ENCODE assay signal across 33 mouse cellular contexts in the genomic region with DNA sequence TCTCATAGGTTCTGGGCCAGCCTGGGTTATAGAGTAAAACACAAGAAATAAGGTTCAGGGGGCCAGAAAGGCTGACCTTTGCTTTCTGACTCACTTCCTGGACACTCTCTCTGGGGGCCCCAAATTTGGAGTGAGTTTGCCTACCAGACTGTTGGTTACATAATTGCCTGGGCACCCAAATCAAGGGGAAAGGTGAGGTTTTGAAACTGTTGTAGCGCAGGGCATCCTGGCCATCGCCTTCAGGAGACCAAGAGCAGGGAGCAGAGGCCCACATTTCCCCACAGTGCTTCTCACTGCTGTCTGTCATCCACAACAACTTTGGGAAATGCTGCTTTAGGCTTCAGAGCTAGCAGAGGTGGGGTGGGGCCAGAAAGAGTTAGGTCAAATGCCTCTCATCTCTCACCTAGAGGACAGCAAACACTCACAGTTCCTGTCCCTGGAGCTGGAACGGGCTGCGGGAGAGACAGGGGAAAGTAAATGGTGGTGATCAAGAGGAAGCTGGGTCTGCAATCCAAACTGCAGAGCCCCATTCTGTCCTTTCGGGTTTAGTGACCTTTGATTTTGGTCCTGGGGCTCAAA. TPM values are rescaled to one million over a fixed set of nuclear protein-coding genes. Genes with fewer than 3 reads are reported as not detected.
DNase-seq lines count a peak whose midpoint lies in the region; ATAC-seq and TF ChIP-seq lines count a peak whose summit lies in the region.
"Had no signal": no experiment of that assay in that cellular context is flagged by ENCODE, and none has a peak within 500 bp of the region (broad histone marks: within the 10 kb centered on the region; RNA-seq: fewer than 3 reads in every experiment).

No protein-coding gene starts in this region.

- H3K4me2 ChIP-seq in liver, embryonic 11.5 days = no peak overlapping the region
- H3K4me2 ChIP-seq: embryonic facial prominence, embryonic 12.5 days; heart, embryonic 12.5 days; hindbrain, embryonic 14.5 days; limb, embryonic 12.5 days; liver, embryonic 13.5 days; lung, embryonic 15.5 days; midbrain, embryonic 11.5 days; neural tube, embryonic 12.5 days had no signal

- no peak overlapping the region for H3K9ac ChIP-seq in liver, adult 2 months (ENCODE audit: low read depth, low read length)
- H3K9ac ChIP-seq in liver, embryonic 11.5 days (ENCODE audit: low read depth, low read length) = no peak overlapping the region
- H3K9ac ChIP-seq: embryonic facial prominence, embryonic 12.5 days; heart, embryonic 12.5 days; hindbrain, embryonic 14.5 days; limb, embryonic 12.5 days; liver, embryonic 13.5 days; lung, embryonic 15.5 days; neural tube, embryonic 12.5 days had no signal

- TF ChIP-seq CTCF in liver, adult 2 months (IDR thresholded peaks at IDR 0.05; ENCODE audit: low read depth, low read length) = no peak

- no peaks in the 10 kb centered on the region for H3K36me3 ChIP-seq in liver, adult 2 months (ENCODE audit: control insufficient read depth, insufficient read depth, low read length)
- no peaks in the 10 kb centered on the region for H3K36me3 ChIP-seq in liver, embryonic 11.5 days (ENCODE audit: control insufficient read depth, insufficient read depth, low read length)
- H3K36me3 ChIP-seq in limb, embryonic 10.5 days = no peaks in the 10 kb centered on the region
- H3K36me3 ChIP-seq: embryonic facial prominence, embryonic 12.5 days; forebrain, embryonic 10.5 days; heart, embryonic 12.5 days; limb, embryonic 12.5 days; liver, embryonic 13.5 days; lung, embryonic 15.5 days; neural tube, embryonic 12.5 days had no signal

- H3K27ac ChIP-seq in liver, adult 2 months (replicated peaks; ENCODE audit: insufficient read depth, low read depth, low read length) = peak overlapping the region; percentile 45
- no peak overlapping the region for H3K27ac ChIP-seq in liver, embryonic 11.5 days (ENCODE audit: low read depth, low read length)
- no peak overlapping the region for H3K27ac ChIP-seq in limb, embryonic 10.5 days
- H3K27ac ChIP-seq: embryonic facial prominence, embryonic 12.5 days; forebrain, embryonic 10.5 days; heart, adult 2 months; hindbrain, embryonic 14.5 days; limb, embryonic 12.5 days; liver, embryonic 13.5 days; lung, embryonic 15.5 days; neural tube, embryonic 12.5 days had no signal

- H3K4me3 ChIP-seq in liver, adult 2 months (ENCODE audit: insufficient read depth, low read depth, low read length) = no peak overlapping the region
- H3K4me3 ChIP-seq in liver, embryonic 11.5 days (ENCODE audit: low read depth, low read length) = no peak overlapping the region
- no peak overlapping the region for H3K4me3 ChIP-seq in limb, embryonic 10.5 days
- H3K4me3 ChIP-seq: embryonic facial prominence, embryonic 12.5 days; forebrain, embryonic 10.5 days; heart, adult 2 months; heart, embryonic 12.5 days; limb, embryonic 12.5 days; liver, embryonic 13.5 days; lung, embryonic 15.5 days; myocyte; neural tube, embryonic 12.5 days had no signal

- H3K79me2 ChIP-seq in liver, adult 2 months (ENCODE audit: control insufficient read depth, insufficient read depth, low read length) = no peaks in the 10 kb centered on the region

- TF ChIP-seq POLR2A in liver, adult 2 months (IDR thresholded peaks at IDR 0.05; ENCODE audit: extremely low read depth, insufficient read depth, low read length) = no peak

- DNase-seq in liver, adult 2 months (ENCODE audit: extremely low read depth, low read depth, low spot score) = peak; percentile 78
- no peak for DNase-seq in liver, embryonic 11.5 days (ENCODE audit: low spot score)
- DNase-seq in 416B (ENCODE audit: low read depth) = peak; percentile 44
- DNase-seq in fat pad, adult 2 months (ENCODE audit: extremely low read depth, low read depth, low spot score) = peak; percentile 23
- DNase-seq in limb, embryonic 10.5 days (ENCODE audit: low spot score) = no peak
- no peak for DNase-seq in c-Kit-positive CD71-positive TER-119-positive erythroid progenitor cells, embryonic 14.5 days (ENCODE audit: low spot score)
- DNase-seq: cerebellum, adult 11-12 months; cerebellum, adult 9-11 months; embryo, embryonic 11 days; heart, adult 2 months; heart, postnatal 4 days; kidney, postnatal 14 days; layer of hippocampus, adult 9-11 months; liver, embryonic 13.5 days; thymus, adult 2 months; thymus, postnatal 4 days had no signal

- H3K27me3 ChIP-seq in liver, adult 2 months (ENCODE audit: control insufficient read depth, insufficient read depth, low read length) = no peaks in the 10 kb centered on the region
- H3K27me3 ChIP-seq in liver, embryonic 11.5 days (replicated peaks; ENCODE audit: control insufficient read depth, insufficient read depth, low read length) = no peaks in the 10 kb centered on the region
- H3K27me3 ChIP-seq in limb, embryonic 10.5 days (ENCODE audit: low read depth, poor library complexity, severe bottlenecking) = 0 out of 2 replicates have a peak, but pooled peaks cover 3% of the 10 kb centered on the region
- H3K27me3 ChIP-seq: CH12.LX; embryonic facial prominence, embryonic 12.5 days; heart, embryonic 12.5 days; liver, embryonic 13.5 days; lung, embryonic 15.5 days had no signal

- H3K9me3 ChIP-seq in liver, embryonic 11.5 days (ENCODE audit: control insufficient read depth, low read length) = no peaks in the 10 kb centered on the region
- H3K9me3 ChIP-seq in limb, embryonic 10.5 days (replicated peaks) = no peaks in the 10 kb centered on the region
- H3K9me3 ChIP-seq: embryonic facial prominence, embryonic 12.5 days; forebrain, embryonic 10.5 days; heart, embryonic 12.5 days; limb, embryonic 12.5 days; liver, embryonic 13.5 days; lung, embryonic 15.5 days; neural tube, embryonic 12.5 days had no signal

- H3K4me1 ChIP-seq in liver, adult 2 months (ENCODE audit: control insufficient read depth, insufficient read depth, low read length) = peaks cover 5% of the 10 kb centered on the region; the same call in 1 of the 2 replicates
- peaks cover 39% of the 10 kb centered on the region for H3K4me1 ChIP-seq in liver, embryonic 11.5 days (replicated peaks; ENCODE audit: control insufficient read depth, insufficient read depth, low read length)
- H3K4me1 ChIP-seq in limb, embryonic 10.5 days = 0 out of 2 replicates have a peak, but pooled peaks cover 1% of the 10 kb centered on the region
- H3K4me1 ChIP-seq: embryonic facial prominence, embryonic 12.5 days; limb, embryonic 12.5 days; neural tube, embryonic 12.5 days had no signal

- ATAC-seq in liver, embryonic 11.5 days (replicated peaks; ENCODE audit: low FRiP score) = no peak
- ATAC-seq in monocyte, adult 5-6 weeks (replicated peaks; ENCODE audit: insufficient number of reproducible peaks, low FRiP score, low TSS enrichment, poor library complexity, severe bottlenecking) = peak; percentile 15; the same call in 1 of the 2 replicates
- ATAC-seq: activated CD4-positive, CD25-positive, alpha-beta regulatory T cell, adult 4 months; forebrain, embryonic 16.5 days; intestine, postnatal 0 days; midbrain, embryonic 16.5 days had no signal

- WGBS in liver, adult 2 months = 27% methylated on average over 5 of the region's 5 CpGs
- WGBS in liver, embryonic 11.5 days = 83% methylated on average over 5 of the region's 5 CpGs
- WGBS in limb, embryonic 10.5 days = 90% methylated on average over 5 of the region's 5 CpGs

RNA-seq across cellular contexts. Expression of gene Mybpc3, which starts 8.0 kb away (rescaled TPM):
- total RNA-seq in liver, adult 2 months (2014; rRNA removed) = 0.07 TPM in 1 of 2 replicates, not detected in the other
- polyA plus RNA-seq in liver, adult 2 months (2012; rRNA removed) = 0.01 and 0.04 TPM in 2 replicates
- 1.2 and 5.0 TPM in 2 replicates for polyA plus RNA-seq in liver, embryonic 11.5 days (2014; fragmentation: Nextera tagmentation; extraction: Ambion mirVana)
- total RNA-seq in monocyte, adult 5-6 weeks (2017) = 1.4 to 5.2 TPM (median 3.7 TPM) in 3 replicates
- 0.44 and 0.49 TPM in 2 replicates for polyA plus RNA-seq in limb, embryonic 10.5 days (2016; fragmentation: Nextera tagmentation; extraction: Ambion mirVana)
- polyA plus RNA-seq: activated CD4-positive, CD25-positive, alpha-beta regulatory T cell, adult 4 months; C2C12; forebrain, embryonic 10.5 days; forebrain, embryonic 16.5 days; hindbrain, embryonic 14.5 days; intestine, postnatal 0 days; kidney, embryonic 14.5 days; midbrain, embryonic 11.5 days had no signal

RNA-seq across cellular contexts. Expression of gene Spi1, which starts 27.7 kb away (rescaled TPM):
- 3.7 and 4.8 TPM in 2 replicates for total RNA-seq in liver, adult 2 months (2014; rRNA removed)
- 9.5 and 16.5 TPM in 2 replicates for polyA plus RNA-seq in liver, adult 2 months (2012; rRNA removed)
- polyA plus RNA-seq in liver, embryonic 11.5 days (2014; fragmentation: Nextera tagmentation; extraction: Ambion mirVana) = 19.5 and 22.7 TPM in 2 replicates
- 306 to 616 TPM (median 505 TPM) in 3 replicates for total RNA-seq in monocyte, adult 5-6 weeks (2017)
- polyA plus RNA-seq in limb, embryonic 10.5 days (2016; fragmentation: Nextera tagmentation; extraction: Ambion mirVana) = 2.0 and 2.6 TPM in 2 replicates
- polyA plus RNA-seq: activated CD4-positive, CD25-positive, alpha-beta regulatory T cell, adult 4 months; C2C12 had no signal

RNA-seq across cellular contexts. Expression of gene Slc39a13, which starts 39.7 kb away (rescaled TPM):
- total RNA-seq in liver, adult 2 months (2014; rRNA removed) = 4.3 and 6.8 TPM in 2 replicates
- polyA plus RNA-seq in liver, adult 2 months (2012; rRNA removed) = 13.1 and 17.5 TPM in 2 replicates
- 19.6 and 20.0 TPM in 2 replicates for polyA plus RNA-seq in liver, embryonic 11.5 days (2014; fragmentation: Nextera tagmentation; extraction: Ambion mirVana)
- 15.6 to 33.3 TPM (median 26.7 TPM) in 3 replicates for total RNA-seq in monocyte, adult 5-6 weeks (2017)
- polyA plus RNA-seq in limb, embryonic 10.5 days (2016; fragmentation: Nextera tagmentation; extraction: Ambion mirVana) = 18.1 and 31.6 TPM in 2 replicates

RNA-seq across cellular contexts. Expression of gene Psmc3, which starts 56.1 kb away (rescaled TPM):
- total RNA-seq in liver, adult 2 months (2014; rRNA removed) = 147 and 190 TPM in 2 replicates
- polyA plus RNA-seq in liver, adult 2 months (2012; rRNA removed) = 69.4 and 71.4 TPM in 2 replicates
- 324 and 347 TPM in 2 replicates for polyA plus RNA-seq in liver, embryonic 11.5 days (2014; fragmentation: Nextera tagmentation; extraction: Ambion mirVana)
- 235 to 255 TPM (median 248 TPM) in 3 replicates for total RNA-seq in monocyte, adult 5-6 weeks (2017)
- 359 and 373 TPM in 2 replicates for polyA plus RNA-seq in limb, embryonic 10.5 days (2016; fragmentation: Nextera tagmentation; extraction: Ambion mirVana)

Comparison
In these comparisons a context has a peak if more than half of its experiments do, and no peak if none do; other contexts are left out.
1. DNase-seq: peak in liver, adult 2 months (single experiment), 416B (single experiment) and fat pad, adult 2 months (single experiment); none in liver, embryonic 11.5 days (single experiment), limb, embryonic 10.5 days (single experiment) and c-Kit-positive CD71-positive TER-119-positive erythroid progenitor cells, embryonic 14.5 days (single experiment).